Mouse (Mus musculus) intestine, embryonic 15.5 days (tissue): Measurements from ENCODE around the gene Npsr1. TPM values are rescaled to one million over a fixed set of nuclear protein-coding genes. Genes with fewer than 3 reads are reported as not detected.

Experiments used
- ATAC-seq: fragments of 200-750 bp; cut with Nextera tagmentation; 2 replicates; pipeline ENCODE4 v1.8.0; 2017; ENCODE audit warnings: moderate TSS enrichment, moderate library complexity
- H3K27ac ChIP-seq: fragments of 300-500 bp; sonication (generic); 2 replicates; pipeline ENCODE4 v1.5.1; 2015; ENCODE audit warnings: mild to moderate bottlenecking, inconsistent platforms
- H3K27me3 ChIP-seq: fragments of 300-500 bp; sonication (generic); replicated peaks from 2 replicates; pipeline ENCODE4 v1.6.1; 2015; ENCODE audit warnings: inconsistent platforms
- H3K36me3 ChIP-seq: fragments of 300-500 bp; sonication (generic); 2 replicates; pipeline ENCODE4 v1.6.1; 2015; ENCODE audit warnings: inconsistent platforms
- H3K4me1 ChIP-seq: fragments of 300-500 bp; sonication (generic); replicated peaks from 2 replicates; pipeline ENCODE4 v1.6.1; 2015; ENCODE audit warnings: inconsistent platforms
- H3K4me2 ChIP-seq: fragments of 300-500 bp; sonication (generic); replicated peaks from 2 replicates; pipeline ENCODE4 v1.6.1; 2015; ENCODE audit warnings: mild to moderate bottlenecking, inconsistent platforms
- H3K4me3 ChIP-seq: fragments of 300-500 bp; sonication (generic); replicated peaks from 2 replicates; pipeline ENCODE4 v1.5.1; 2015; ENCODE audit warnings: inconsistent platforms
- H3K9ac ChIP-seq: fragments of 300-500 bp; sonication (generic); 2 replicates; pipeline ENCODE4 v1.6.1; 2015; ENCODE audit warnings: inconsistent platforms
- H3K9me3 ChIP-seq: fragments of 300-500 bp; sonication (generic); 2 replicates; pipeline ENCODE4 v1.6.1; 2016; ENCODE audit warnings: inconsistent platforms
- WGBS: fragments of 180-500 bp; shearing (Covaris S2); methylation state at CpG from one replicate; pipeline ENCODE4 v1.1.7; 2015; 5-methylcytosine and 5-hydroxymethylcytosine counted together
- polyA plus RNA-seq: library from polyadenylated mRNA; unstranded; fragments of >200 nt; fragmentation: Nextera tagmentation; extraction: Ambion mirVana; gene quantifications from 2 replicates; pipeline ENCODE4 v1.2.1, GENCODE M21; 2015

Npsr1 gene
- polyA plus RNA-seq: not detected in 2 replicates

DNA sequence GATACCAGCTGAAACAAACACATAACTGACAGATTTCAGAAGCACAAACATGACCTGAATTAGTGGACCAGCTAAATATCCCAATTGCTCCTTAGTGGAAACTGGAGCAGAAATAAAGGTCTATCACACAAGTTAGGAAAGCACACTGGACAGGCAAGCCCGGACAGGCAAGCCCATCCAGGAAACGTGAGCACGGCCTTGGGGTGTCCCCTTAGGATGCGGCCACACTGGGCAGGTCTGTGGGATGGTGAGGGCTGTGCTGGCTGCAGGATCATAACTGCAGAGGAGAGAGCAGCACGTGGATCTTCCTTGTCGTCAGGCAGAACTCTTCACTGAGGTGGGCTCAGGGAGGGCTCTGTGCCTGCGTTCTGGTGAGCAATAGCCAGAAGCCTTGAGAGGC is at the start of gene Npsr1:
Gene Npsr1, plus strand, starts transcription at position 301 of the 400 bp plus-strand sequence.
- Histone ChIP-seq H3K9me3 (no peaks in the 10 kb centered on the region), H3K4me2 (no peak within 1 kb of the TSS), H3K27me3 (no peaks in the 10 kb centered on the region), H3K36me3 (no peaks in the 10 kb centered on the region), H3K4me3 (no peak within 1 kb of the TSS), H3K27ac (no peak within 1 kb of the TSS), H3K9ac (no peak within 1 kb of the TSS), H3K4me1 (no peaks in the 10 kb centered on the region)
- no peak for ATAC-seq
- 69% methylated on average over 7 of the region's 7 CpGs for WGBS

DNA sequence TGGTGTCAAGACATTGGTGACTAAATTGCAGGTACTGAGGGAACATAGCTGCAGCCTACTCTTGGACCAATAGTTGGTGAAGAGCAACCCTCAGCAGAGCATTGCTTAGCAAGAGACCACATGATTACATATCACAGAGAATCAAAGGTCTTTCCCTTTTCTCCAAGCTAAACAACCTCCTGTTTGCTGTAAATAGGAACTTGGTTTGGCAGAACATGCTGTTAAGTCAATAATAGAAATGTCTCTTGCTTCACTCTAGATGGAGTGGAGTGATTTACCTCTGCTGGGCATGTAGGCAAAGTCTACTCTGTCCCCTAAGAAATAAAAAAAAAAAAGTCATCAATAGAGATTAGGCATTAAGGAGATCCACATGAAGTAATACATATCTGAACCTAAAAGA is 46.3 kb upstream of the Npsr1 start:
- Histone ChIP-seq H3K36me3 (no peaks in the 10 kb centered on the region), H3K9ac (no peak overlapping the region), H3K27ac (no peak overlapping the region), H3K4me1 (no peaks in the 10 kb centered on the region), H3K9me3 (no peaks in the 10 kb centered on the region), H3K27me3 (no peaks in the 10 kb centered on the region), H3K4me3 (no peak overlapping the region), H3K4me2 (no peak overlapping the region)
- ATAC-seq: no peak

DNA sequence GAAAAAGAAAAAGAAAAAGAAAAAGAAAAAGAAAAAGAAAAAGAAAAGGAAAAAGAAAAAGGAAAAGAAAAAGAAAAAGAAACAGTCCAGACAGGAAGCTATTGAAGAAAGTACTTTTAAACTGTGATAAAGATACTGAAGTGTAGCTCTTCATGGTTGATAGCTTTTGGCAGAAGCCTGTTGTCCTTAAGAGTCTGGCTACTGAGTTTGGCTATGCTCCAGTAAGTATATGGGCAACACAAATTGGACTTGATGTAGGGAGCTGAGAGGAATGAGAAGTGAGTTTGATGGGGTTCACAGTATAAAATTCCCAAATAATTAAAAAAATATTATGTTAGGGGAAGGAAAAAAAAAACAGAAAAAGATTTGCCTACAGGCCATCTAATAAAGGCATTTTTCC is 34.5 kb upstream of the Npsr1 start:
- no peak for ATAC-seq
- Histone ChIP-seq H3K27me3 (no peaks in the 10 kb centered on the region), H3K4me1 (no peaks in the 10 kb centered on the region), H3K36me3 (no peaks in the 10 kb centered on the region), H3K9me3 (no peaks in the 10 kb centered on the region), H3K27ac (no peak overlapping the region), H3K4me3 (no peak overlapping the region), H3K9ac (no peak overlapping the region), H3K4me2 (no peak overlapping the region)

DNA sequence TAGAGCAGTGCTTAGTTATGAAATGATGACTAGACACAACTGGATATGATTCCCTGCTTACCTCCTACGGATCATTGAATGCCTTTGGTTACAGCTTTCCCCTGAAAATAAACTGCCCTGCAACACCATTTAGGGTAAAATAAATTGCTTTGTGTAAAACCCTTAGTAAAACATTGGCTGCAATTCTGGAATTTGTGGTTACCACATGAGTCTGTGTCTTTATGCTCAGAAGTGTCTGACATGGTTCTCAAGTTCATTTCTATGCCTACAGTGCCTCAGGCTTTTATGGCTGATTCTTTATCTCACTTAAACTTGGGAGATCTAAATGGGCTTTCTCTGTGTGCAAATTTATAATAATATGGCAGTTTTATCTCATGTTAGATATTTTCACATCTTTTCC is 26.1 kb upstream of the Npsr1 start:
- no peaks in the 10 kb centered on the region for H3K9me3 ChIP-seq
- H3K4me1 ChIP-seq: no peaks in the 10 kb centered on the region
- H3K9ac ChIP-seq: no peak overlapping the region
- no peak for ATAC-seq
- no peak overlapping the region for H3K4me2 ChIP-seq
- H3K27ac ChIP-seq: no peak overlapping the region
- 60% methylated on average over 1 of the region's 1 CpGs for WGBS
- no peaks in the 10 kb centered on the region for H3K36me3 ChIP-seq
- no peak overlapping the region for H3K4me3 ChIP-seq
- no peaks in the 10 kb centered on the region for H3K27me3 ChIP-seq

DNA sequence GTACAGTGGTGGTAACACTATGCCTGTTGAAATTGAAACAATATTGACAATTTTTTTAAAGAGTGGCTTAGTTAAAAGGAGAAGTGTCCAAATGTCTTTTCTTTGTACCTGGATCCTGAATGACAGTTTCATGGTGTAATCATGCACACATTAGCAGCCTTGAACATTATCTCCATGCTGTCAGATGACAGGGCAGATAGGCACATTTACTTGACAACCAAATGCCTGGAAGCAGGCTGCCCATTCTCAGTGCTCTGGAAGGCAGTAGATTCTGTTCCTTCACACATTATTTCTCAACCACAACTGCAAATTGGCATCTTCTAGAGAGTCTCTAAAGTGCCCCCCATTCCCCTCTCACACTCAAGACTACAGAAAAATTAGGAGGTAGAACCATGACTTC is 20.2 kb upstream of the Npsr1 start:
- Histone ChIP-seq H3K4me3 (no peak overlapping the region), H3K9ac (no peak overlapping the region), H3K4me1 (no peaks in the 10 kb centered on the region), H3K27me3 (no peaks in the 10 kb centered on the region), H3K27ac (no peak overlapping the region), H3K9me3 (no peaks in the 10 kb centered on the region), H3K36me3 (no peaks in the 10 kb centered on the region), H3K4me2 (no peak overlapping the region)
- ATAC-seq: no peak

DNA sequence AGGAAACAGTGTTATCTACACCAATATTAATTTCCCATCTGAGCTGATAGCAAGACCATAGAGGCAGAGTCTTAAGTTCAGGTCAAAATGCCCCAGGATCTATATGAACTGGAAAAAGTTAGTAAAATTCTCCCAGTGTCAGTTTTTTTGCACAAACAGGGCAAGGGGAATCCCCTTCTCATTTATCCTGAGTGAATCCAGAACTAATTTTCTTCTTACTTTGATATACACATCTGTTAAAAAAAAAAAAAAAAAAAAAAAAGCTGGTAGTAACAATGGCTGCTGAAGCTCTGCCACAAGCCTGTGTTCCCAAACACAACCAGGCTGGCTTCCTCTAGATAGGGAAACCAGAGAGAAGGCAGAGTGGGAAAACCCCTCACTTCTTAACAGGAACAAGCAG is 5.9 kb upstream of the Npsr1 start:
- no peak overlapping the region for H3K9ac ChIP-seq
- no peak overlapping the region for H3K4me3 ChIP-seq
- no peak for ATAC-seq
- H3K27me3 ChIP-seq: no peaks in the 10 kb centered on the region
- H3K36me3 ChIP-seq: no peaks in the 10 kb centered on the region
- H3K9me3 ChIP-seq: no peaks in the 10 kb centered on the region
- no peak overlapping the region for H3K4me2 ChIP-seq
- H3K4me1 ChIP-seq: no peaks in the 10 kb centered on the region
- no peak overlapping the region for H3K27ac ChIP-seq

DNA sequence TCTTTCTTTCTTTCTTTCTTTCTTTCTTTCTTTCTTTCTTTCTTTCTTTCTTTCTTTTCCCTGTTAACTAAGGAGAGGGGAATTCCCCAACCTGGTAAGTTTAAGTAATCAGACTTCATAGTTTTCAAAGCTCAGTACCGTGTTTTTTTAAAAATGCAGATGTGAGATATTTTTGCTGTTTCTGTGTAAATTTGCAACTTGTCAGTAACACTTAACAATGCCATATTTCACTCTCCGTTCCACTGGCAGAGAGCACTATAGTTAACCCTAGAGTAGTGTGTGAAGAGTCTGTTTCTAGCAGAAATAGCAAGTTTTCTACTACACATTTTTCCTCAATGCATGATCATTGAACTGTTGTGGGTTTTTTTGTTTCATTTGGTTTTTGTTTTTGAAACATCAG is 730 bp downstream of the Npsr1 start:
- no peak overlapping the region for H3K9ac ChIP-seq
- no peaks in the 10 kb centered on the region for H3K27me3 ChIP-seq
- no peaks in the 10 kb centered on the region for H3K9me3 ChIP-seq
- 42% methylated on average over 2 of the region's 2 CpGs for WGBS
- H3K4me1 ChIP-seq: no peaks in the 10 kb centered on the region
- no peak overlapping the region for H3K4me2 ChIP-seq
- no peak overlapping the region for H3K27ac ChIP-seq
- ATAC-seq: no peak
- no peak overlapping the region for H3K4me3 ChIP-seq
- H3K36me3 ChIP-seq: no peaks in the 10 kb centered on the region

DNA sequence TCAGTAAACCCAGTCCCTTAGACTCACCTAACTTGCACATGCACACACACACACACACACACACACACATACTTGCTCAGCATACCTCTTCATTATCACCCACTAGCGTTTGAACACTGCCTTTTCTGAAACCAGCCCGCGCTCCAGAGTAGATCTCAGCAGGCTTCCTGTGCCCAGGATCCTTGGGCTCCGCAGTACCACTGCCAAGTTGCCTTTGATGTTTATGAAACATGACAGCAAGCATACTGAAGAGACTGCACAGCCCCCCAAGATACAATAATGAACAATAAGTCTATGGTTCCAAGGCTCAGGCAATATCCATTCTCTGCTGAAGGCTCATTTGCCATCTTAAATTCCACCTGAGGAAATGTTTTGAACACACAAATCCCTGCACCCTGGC is 1.8 kb downstream of the Npsr1 start:
- Histone ChIP-seq H3K4me1 (no peaks in the 10 kb centered on the region), H3K27me3 (no peaks in the 10 kb centered on the region), H3K27ac (no peak overlapping the region), H3K36me3 (no peaks in the 10 kb centered on the region), H3K9ac (no peak overlapping the region), H3K4me3 (no peak overlapping the region), H3K9me3 (no peaks in the 10 kb centered on the region), H3K4me2 (no peak overlapping the region)
- ATAC-seq: no peak
- WGBS: 75% methylated on average over 4 of the region's 4 CpGs

DNA sequence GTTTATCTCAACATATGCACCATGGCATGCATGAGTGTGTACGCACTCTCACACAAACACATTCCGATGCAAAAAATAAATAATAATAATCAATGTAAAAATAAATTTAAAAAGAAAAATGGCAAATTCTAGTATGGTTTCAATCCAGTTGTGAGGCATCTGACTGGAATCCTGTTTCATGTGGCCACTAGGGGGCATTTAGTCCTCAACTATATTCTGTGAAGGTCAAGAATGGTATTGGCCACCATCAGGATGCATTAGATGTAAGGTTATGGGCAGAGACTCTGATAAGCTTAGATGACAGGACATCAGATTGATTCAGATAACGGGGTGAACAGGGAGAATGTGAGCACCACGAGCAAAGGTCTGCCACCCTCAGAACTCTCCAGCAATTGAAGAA is 21.6 kb downstream of the Npsr1 start:
- Histone ChIP-seq H3K9ac (no peak overlapping the region), H3K27me3 (no peaks in the 10 kb centered on the region), H3K4me1 (no peaks in the 10 kb centered on the region), H3K27ac (no peak overlapping the region), H3K4me3 (no peak overlapping the region), H3K4me2 (no peak overlapping the region), H3K36me3 (no peaks in the 10 kb centered on the region), H3K9me3 (no peaks in the 10 kb centered on the region)
- 44% methylated on average over 4 of the region's 4 CpGs for WGBS
- no peak for ATAC-seq

DNA sequence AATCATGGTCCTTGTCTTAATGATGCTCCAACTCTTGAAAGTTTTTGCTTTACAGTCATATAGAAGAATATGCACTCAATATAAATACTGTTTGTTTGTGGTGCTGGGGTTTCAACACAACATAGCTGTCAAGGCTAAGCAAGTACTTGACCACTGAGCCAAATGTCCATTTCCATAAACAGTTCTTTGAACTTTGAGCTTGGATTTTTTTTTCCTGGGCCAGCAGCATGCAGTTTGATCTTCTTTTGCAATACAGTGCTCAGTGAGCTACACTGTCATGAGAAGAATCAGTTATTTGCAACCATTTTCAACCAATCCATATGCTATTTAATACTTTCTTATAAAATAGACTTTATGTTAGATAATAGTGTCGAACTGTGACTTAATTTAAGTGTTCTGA is 35.3 kb downstream of the Npsr1 start:
- ATAC-seq: no peak
- 85% methylated on average over 1 of the region's 1 CpGs for WGBS
- no peak overlapping the region for H3K4me2 ChIP-seq

DNA sequence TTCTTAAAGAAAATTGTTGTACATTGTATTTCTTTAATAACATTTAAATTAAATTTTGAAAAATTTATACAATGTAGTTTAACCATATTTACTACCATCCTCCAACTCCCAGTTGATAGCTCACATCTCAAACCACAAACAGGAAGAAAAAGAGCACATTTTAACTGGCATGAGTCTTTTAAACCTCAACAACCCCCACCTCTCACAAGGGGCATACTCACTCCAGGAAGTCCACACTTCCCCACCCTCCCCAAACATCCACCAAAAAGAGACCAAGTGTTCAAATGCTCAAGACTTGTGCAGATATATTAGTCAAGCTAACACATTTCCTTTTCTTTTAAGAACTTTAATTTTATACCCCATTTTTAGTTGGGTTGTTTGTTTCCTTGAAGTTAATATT is 38.6 kb downstream of the Npsr1 start:
- ATAC-seq: no peak

More for the DNA sequence above, 35.3 kb downstream of the Npsr1 start:
- Histone ChIP-seq H3K27me3 (no peaks in the 10 kb centered on the region), H3K4me3 (no peak overlapping the region), H3K36me3 (no peaks in the 10 kb centered on the region), H3K9ac (no peak overlapping the region), H3K4me1 (no peaks in the 10 kb centered on the region), H3K27ac (no peak overlapping the region), H3K9me3 (no peaks in the 10 kb centered on the region)

DNA sequence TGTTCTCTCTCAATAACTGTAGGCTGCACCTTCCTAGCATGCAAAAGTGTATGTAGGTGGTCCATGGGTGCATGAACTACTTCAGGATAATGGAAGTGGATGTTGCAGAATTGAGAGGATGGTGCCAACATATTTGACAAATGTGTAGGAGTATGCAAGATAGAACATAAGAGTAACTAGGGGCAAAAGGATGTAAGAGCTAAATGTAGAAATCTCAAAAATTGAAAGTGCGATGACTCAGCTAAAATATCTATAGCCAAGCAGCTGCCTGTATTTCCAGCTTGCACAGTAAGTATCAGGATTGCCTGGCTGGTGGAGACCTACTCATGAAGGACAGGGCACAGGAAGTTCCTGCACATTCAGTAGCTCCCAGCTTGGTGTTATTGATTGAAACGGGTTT is 46.5 kb downstream of the Npsr1 start:
- Histone ChIP-seq H3K36me3 (no peaks in the 10 kb centered on the region), H3K27ac (no peak overlapping the region), H3K4me1 (no peaks in the 10 kb centered on the region), H3K4me2 (no peak overlapping the region), H3K4me3 (no peak overlapping the region), H3K9ac (no peak overlapping the region), H3K27me3 (no peaks in the 10 kb centered on the region), H3K9me3 (no peaks in the 10 kb centered on the region)
- ATAC-seq: no peak
- WGBS: 83% methylated on average over 2 of the region's 2 CpGs

More for the DNA sequence above, 38.6 kb downstream of the Npsr1 start:
- Histone ChIP-seq H3K9me3 (no peaks in the 10 kb centered on the region), H3K4me3 (no peak overlapping the region), H3K4me1 (no peaks in the 10 kb centered on the region), H3K27me3 (no peaks in the 10 kb centered on the region), H3K36me3 (no peaks in the 10 kb centered on the region), H3K4me2 (no peak overlapping the region), H3K27ac (no peak overlapping the region), H3K9ac (no peak overlapping the region)

DNA sequence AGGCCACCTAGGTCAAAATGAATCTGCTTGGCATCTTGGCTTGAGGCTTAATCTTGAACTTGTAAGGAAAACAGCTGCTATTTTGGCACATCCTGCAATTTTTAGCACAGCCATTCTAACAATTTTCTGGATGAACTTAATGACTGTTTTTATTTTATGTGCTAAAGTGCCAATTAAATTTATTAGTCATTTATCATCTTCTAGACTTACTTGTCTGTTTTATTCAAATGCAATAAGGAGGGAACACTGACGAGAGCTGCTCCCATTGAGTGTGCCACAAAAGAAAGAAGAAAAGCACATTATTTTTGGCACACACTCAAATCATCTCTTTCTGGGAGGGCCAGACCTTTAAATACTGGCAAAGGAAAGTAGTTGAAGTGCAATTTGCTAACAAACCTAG is 59.4 kb downstream of the Npsr1 start:
- Histone ChIP-seq H3K4me2 (no peak overlapping the region), H3K27me3 (no peaks in the 10 kb centered on the region), H3K36me3 (no peaks in the 10 kb centered on the region), H3K4me1 (no peaks in the 10 kb centered on the region), H3K9ac (no peak overlapping the region), H3K27ac (no peak overlapping the region), H3K9me3 (no peaks in the 10 kb centered on the region), H3K4me3 (no peak overlapping the region)
- no peak for ATAC-seq
- 54% methylated on average over 1 of the region's 1 CpGs for WGBS

DNA sequence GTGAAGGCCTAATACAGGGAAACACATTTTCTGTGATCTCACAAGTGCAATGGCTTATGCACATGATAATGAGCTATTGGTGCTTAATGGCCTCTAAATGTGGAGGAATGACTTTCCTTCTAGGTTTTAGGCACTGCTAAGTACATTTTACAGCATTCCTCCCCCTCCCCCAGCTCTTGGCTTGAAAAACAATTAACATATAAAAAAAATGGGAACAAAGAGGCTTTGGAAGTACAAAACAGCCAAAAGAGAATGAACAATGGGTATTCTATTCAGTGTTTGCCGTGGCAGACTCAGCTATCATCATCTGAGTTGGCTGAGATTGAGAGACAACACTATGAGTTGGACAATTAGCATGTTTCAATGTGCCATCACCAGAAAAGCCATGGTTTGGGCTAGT is 62.6 kb downstream of the Npsr1 start:
- Histone ChIP-seq H3K4me2 (no peak overlapping the region), H3K4me1 (no peaks in the 10 kb centered on the region), H3K36me3 (no peaks in the 10 kb centered on the region), H3K27me3 (no peaks in the 10 kb centered on the region), H3K4me3 (no peak overlapping the region), H3K9ac (no peak overlapping the region), H3K27ac (no peak overlapping the region), H3K9me3 (no peaks in the 10 kb centered on the region)
- no peak for ATAC-seq
- WGBS: 50% methylated on average over 1 of the region's 1 CpGs
